Mouse (Mus musculus): ENCODE measurements around the gene Gm6583.

The Gm6583 gene

DNA sequence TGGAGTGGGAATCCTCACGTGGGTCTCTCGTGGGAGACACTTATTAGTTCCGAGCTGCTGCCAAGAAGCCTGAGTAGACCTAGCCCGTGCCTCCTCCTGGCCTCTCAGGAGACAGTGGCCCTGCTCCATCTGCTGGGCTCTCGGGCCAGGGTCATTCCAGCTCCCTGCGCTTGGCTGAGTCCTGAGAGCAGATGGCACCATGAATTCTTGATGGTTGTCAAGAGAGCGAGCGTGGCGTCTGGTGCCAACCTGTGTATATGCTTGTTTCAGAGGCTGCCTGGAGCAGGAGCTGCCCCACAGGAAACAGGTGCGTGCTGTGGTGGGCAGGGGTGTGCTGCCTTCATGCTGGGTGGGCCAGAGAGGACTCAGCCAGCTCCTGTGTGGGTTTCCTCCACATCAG lies 12.8 kb upstream of the Gm6583 start:
- no peak for DNase-seq (ENCODE audit: extremely low spot score, low read depth, low spot score)

DNA sequence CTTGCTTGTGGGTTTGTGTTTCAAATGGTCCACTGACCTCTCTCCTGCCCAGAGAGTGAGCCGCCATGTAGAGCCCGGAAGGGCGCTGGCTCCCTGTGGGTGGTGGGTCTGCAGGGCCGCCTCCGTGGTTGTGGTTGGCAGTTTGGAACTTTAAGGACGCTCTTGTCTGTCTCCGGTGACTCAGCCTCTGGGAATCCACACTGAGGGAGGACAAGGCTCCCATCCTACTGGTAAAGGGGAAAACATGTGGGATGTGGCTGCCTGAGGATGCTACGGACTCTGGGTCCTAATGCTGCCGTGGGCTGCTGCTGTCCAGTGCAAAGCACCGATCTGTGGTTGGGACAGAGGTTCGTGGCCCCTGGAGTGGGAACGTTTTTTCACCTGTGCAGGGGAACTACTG lies 12.1 kb upstream of the Gm6583 start:
- DNase-seq (ENCODE audit: extremely low spot score, low read depth, low spot score): no peak

DNA sequence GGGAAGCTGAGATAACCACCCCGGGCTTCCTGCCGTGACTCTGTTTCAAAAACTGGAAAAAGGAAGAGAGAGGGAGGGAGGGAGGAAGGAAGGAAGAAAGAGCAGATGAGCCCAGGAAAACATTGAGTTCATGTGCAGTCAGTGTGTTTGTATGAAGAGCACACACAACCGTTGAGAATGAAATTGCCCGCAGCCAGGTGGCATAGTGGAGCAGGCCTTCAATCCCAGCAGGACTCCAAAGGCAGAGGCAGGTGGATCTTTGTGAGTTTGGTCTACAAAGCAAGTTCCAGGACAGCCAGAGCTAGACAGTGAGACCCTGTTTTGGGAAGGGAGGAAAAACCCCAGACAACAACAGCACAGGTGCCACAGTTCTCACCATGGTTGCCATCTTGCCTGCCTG lies 11.5 kb upstream of the Gm6583 start:
- no peak for DNase-seq (ENCODE audit: extremely low spot score, low read depth, low spot score)

DNA sequence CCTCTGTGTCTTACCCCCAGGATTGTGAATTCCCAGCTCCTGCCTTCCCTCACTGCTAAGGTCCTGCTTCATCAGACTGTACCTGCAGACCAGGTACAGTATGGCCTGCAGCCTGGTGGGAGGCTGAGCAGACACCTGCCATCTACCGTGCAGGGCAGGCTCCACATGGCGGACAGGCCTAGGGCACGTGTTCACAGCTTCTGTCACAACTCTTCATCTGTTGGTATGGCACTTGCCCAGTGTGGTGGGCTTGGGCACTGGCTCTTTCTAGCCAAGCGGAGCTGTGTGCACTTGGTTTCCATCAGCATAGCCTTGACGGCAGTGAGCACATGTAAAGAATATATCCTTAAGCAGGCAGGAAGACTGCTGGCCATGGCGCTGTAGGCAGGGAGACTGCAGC lies 11.0 kb upstream of the Gm6583 start:
- no peak for DNase-seq (ENCODE audit: extremely low spot score, low read depth, low spot score)

DNA sequence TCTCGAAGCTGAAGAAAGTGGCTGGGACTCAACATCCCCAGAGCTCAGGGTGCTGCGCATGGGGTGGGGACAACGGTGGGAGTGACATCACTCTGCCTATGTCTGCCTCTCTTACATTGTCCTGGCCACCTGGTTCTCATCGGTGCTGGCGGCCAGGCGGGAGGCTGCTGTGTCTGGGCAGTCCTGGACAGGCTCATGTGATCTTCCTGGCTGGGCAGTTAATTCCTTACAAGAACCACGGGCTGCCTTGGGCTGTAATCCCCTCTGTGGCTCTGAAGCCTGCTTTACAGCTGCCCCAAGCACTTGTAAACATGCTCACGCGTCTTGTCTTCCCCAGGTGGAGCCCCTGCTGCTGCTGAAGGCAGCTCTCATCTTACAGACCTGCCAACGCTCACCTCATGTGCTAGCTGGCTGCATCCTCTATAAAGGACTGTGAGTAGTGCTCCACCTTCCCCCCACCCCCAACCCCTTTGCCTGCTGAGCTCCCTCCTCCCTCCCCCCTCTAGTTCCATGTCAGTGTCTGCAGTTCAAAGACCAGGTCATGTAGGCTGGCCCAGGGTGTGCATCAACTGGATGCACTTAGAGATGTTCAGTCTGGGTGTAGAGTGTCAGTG lies 8.5 kb upstream of the Gm6583 start:
- DNase-seq (ENCODE audit: extremely low spot score, low read depth, low spot score): no peak

DNA sequence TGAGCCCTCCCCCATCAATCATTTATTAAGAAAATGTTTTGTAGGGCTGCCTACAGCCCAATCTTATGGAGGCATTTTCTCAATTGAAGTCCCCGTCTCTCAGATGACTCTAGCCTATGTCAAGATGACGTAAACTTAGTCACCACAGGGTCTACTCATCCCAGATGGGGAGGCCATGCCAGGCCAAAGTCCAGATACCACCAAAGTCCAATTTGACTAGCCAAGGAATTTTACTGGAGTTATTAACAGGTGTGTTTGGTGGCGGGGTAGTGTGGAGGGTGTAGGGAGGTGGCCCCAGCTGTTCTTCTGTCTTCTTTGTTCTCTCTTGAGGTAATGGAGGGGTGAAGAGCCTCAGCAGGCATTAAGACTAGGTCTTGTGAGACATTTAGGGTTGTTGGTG lies 4.2 kb upstream of the Gm6583 start:
- DNase-seq (ENCODE audit: extremely low spot score, low read depth, low spot score): no peak

DNA sequence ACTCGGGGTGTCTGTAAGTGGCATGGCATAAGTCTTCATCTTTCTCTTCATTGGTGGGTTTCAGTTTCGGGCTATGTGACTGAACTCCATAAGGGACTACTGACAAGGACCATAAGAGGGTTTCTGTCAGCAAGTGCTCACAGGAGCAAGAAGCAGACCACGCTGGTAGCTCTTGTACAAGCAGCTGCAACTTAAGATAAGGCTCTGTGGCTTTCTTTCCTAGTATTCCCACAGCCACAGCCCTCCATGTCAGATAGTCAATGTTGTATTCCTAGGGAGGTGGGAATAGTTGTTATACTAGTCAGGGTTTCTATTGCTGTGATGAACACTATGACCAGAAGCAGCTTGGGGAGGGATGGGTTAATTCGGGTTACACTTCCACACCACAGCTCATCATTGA lies 3.7 kb upstream of the Gm6583 start:
- no peak for DNase-seq (ENCODE audit: extremely low spot score, low read depth, low spot score)

DNA sequence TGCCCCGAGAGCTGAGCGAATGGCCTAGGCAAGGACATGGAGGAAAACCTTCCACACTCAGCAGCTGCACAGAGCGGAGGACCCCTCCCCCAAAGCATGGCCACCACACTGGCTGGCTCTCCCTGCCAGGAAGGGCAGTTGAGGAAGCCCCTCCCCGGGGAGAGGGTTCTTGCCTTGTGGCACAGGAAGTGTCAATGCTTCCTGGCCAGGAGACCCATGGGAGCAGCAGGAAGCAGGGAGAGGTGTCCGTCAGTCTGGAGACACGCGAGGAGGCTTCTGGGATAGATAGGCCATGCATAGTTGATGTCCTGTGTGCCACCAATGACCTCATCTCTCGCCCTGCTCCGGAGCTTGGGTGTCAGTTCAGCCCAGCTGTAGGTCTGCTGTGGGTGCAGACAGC lies 489 bp upstream of the Gm6583 start:
- no peak for DNase-seq (ENCODE audit: extremely low spot score, low read depth, low spot score)

DNA sequence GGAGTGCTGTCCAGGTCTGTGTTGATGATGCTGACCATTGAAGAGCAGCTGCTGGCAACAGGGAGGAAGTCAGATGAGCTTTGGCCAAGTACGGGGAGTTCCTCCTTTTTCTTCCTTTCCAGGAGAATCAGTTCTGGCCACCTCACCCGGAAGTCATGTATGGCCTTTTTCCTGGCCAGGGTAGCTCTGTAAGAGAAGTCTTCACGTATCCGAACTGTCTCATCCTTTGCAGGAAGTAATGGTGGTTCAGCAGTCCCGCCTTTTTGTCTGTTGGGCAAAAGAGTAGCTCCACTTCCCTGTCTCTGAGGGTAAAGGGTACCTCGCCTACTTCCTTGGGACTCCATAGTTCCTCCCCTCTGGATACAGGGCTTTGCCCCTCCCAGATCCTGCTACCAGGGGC lies 340 bp downstream of the Gm6583 start:
- DNase-seq (ENCODE audit: extremely low spot score, low read depth, low spot score): no peak

DNA sequence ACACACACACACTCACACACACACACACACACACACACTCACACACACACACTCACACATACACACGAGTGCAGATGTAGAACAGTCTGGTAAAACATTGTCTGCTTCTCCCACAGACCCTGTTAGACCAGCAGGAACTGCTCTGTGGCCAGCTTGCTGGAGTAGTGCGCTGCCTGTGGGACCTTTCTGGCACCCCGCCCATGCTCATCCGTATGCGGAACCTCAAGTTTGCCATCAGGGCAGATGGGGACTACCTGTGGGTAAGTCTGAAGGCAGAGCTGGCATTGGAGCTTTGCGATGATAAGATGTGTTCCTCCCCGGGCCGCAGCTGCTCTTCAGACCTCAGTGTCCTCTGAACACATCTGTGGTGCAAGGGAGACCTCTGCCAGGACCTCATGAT lies 6.7 kb downstream of the Gm6583 start:
- no peak for DNase-seq (ENCODE audit: extremely low spot score, low read depth, low spot score)

DNA sequence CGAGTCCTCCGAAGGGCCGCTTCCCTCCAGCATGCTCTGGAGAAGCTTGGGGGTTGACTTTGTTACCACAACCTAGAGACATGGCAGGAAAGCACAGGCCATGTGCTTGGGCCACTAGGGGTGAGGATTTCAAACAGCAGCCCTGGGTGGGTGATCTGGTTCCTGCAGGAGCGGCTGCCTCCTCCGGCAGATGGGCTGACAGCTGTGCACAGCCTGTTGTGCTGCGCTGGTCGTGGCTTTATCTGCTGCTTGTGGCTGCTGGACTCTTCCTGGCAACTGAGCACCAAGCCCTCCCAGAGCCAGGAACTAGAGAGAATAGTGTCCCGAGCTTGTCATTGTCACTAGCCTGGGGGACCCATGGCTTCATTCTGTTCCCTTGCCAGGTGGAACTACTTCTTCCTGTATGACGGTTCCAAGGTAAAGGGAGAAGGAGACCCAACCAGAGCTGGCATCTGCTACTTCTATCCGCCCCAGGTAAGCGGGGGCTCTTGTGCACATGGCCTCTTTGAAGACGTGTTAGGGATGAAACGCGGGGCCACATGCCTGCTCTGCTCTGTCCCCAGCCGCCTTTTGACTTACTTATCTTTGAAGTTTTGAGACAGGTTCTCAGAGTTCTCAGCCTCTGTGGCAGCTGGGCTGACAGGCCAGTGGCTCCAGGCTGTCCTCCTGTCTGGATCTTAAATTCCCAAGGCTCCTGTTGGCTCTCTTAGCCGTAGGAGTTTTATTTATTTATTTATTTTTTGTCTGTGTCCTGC lies 9.4 kb downstream of the Gm6583 start:
- no peak for DNase-seq (ENCODE audit: extremely low spot score, low read depth, low spot score)

DNA sequence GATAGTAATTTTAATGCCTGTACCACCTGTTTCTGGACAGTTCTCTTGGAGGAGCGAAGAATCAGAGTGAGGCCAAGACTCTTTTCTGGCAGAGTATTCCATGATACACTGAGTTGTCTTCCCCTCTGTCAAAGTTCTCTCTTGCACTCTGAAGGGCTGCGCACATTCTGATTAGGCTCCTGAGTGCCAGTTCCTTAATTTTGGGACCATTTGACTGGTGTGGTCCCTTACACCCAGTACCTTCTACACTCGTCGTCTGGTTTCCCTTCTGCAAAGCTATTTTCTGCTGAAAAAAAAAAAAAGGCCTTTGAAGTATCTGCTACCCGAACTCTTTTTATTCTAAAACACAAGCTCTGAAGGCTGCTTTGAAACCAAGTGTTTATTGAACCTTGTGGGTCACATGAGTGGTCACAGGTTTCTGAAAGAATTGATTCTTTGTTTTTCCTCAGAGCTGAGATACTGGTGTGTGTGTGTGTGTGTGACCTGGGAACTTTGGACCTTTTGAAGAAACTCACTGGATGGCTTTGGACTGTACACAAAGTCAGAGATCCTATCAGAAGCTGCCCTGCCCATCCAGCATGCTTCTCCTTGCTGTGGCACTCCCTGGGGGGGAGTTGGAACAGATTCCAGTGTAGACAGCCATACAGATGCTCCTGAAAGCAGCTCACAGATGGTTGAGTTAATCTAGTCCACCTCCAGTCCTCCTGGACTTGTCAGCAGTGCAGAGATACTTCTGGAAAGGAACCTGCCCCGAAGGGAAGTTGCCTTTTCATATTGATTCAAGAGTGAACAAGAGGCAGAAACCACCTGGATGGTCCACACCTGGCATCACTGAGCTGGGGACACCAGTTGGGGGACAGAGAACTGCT lies 11.5 kb downstream of the Gm6583 start:
- DNase-seq (ENCODE audit: extremely low spot score, low read depth, low spot score): no peak

DNA sequence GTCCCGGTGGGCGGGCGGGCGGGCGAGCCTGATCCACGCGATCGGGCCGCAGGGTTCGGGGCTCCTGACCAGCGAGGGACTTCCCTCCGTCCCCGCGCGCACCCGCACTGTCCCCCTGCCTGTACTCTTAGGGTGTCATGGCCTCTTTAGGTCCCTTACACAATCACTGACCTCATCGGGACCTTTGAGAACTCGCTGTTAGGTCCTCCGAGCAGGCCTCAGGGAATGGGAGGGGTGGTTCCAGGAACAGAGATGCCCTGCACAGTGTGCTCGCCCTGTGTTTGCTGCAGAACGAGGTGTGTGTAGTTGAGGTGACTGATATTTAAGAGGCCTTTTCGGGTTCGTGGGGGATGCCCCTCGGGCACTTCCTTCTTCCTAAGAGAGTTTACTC lies 12.6 kb downstream of the Gm6583 start:
- no peak for DNase-seq (ENCODE audit: extremely low spot score, low read depth, low spot score)

DNA sequence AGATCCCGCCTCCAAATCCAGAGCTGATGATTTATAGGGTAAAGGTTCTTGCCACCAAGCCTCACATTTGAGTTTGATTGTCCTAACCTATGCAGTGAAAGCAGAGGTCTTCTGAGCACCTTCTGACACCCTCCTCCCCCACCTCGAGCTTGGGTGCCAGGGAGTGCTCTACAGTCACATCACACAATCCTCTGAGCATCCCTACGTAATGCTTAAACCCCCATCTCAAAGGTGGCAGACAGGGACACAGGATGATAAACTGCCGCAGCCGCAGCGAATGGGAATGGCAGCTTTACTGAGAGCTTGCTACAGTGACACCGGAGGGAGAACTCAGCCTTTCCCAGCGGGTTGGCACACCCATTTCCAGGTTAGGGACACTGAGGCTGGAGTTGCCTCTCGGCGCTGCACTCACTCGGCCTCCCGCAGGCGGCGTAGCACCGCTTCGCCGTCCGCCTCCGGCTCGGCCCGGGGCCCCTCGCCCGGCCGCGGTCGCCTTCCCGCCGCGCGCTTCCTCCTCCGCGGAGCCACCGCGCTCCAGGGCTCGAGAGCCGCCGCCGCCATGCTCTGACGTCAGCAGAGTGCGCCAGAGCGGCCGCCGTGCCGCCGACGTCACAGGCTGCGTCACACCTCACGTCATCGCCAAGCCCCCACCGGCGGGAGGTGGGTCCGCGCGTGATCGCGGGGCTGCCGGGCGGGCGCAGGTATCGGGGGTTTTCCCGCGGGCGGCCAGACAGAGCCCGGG lies 13.2 kb downstream of the Gm6583 start, which contains the start of the genes Srrd and Hps4:
Gene Srrd, minus strand, starts transcription at position 578 of the 742 bp plus-strand sequence.
Gene Hps4, plus strand, starts transcription at position 621 of the 742 bp plus-strand sequence.
- DNase-seq (ENCODE audit: extremely low spot score, low read depth, low spot score): no peak

DNA sequence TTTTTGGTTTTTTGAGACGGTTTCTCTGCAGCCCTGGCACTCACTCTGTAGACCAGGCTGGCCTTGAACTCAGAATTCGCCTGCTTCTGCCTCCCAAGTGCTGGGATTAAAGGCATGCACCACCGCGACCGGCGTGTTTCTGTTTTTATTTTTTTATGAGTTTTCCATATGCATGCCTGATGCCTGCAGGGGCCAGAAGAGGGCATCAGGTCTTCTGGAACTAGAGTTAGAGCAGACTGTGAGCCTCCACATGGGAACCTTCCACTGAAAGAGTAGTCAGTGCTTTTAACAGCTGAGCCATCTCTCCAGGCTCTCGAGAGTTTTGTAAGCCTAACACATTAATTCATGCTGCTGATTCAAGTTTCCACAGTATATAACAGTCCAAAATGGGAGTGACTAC lies 16.6 kb downstream of the Gm6583 start:
- DNase-seq (ENCODE audit: extremely low spot score, low read depth, low spot score): no peak

DNA sequence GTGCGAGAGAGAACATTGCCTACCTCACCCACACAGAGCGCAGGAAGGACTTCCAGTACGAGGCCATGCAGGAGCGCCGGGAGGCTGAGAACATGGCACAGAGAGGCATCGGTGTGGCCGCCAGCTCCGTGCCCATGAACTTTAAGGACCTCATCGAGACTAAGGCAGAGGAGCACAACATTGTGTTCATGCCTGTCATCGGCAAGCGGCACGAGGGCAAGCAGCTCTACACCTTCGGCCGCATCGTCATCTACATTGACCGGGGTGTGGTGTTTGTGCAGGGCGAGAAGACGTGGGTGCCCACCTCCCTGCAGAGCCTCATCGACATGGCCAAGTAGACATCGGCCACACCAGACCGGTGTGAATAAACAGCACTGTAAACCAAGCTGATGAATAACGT lies 18.8 kb downstream of the Gm6583 start:
- DNase-seq (ENCODE audit: extremely low spot score, low read depth, low spot score): no peak

DNA sequence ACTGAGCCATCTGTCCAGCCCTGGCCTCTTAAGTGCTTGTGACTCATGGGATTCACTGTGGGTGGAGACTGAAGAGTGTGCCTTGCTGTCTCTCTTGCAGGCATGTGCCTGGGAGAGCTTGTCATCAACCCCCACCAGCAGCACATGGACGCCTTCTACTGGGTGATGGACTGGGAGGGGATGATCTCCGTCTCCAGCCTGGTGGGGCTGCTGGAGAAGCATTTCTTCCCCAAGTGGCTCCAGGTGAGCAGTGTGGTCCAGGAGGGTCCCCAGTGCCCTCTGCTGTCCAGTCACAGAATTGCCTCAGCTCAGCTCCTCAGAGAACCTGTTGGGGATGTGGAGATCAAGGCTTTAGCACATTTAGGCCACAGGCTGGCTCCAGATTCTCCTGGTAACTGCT lies 20.4 kb downstream of the Gm6583 start:
- no peak for DNase-seq (ENCODE audit: extremely low spot score, low read depth, low spot score)

DNA sequence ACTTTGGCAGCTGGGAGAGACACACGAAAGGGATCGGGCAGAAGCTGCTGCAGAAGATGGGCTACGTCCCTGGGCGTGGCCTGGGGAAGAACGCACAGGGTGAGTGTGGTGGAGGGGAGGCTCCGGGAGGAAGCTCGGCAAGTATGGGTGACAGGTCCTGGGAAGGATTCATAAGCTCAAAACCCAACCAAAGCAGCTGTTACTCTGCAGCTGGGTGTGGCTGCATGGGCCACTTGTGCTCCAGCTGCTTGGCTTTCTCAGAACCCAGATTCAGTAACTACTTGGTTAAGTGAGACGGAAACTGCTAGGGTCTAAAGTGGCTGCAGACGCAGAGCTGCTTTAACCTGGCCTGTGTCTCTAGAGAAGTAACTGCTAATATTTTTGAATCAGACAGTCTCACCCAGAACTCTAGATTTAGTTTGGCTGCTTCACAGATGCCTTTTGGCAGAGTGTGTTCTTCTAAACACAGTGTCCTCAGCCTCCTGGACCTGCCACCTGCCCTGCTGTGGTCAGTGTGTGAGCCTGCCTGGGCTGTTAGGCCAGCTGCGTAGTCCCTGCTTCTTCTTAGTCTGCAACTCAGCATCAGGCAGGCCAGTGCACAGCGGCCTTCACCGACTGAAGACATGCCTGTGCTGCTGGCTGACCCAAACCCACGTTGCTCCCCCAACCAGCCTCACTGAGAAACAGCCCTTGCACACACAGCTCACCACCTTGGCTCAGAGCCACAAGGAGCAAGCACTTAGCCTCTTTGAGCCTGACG lies 25.8 kb downstream of the Gm6583 start:
- no peak for DNase-seq (ENCODE audit: extremely low spot score, low read depth, low spot score)

DNA sequence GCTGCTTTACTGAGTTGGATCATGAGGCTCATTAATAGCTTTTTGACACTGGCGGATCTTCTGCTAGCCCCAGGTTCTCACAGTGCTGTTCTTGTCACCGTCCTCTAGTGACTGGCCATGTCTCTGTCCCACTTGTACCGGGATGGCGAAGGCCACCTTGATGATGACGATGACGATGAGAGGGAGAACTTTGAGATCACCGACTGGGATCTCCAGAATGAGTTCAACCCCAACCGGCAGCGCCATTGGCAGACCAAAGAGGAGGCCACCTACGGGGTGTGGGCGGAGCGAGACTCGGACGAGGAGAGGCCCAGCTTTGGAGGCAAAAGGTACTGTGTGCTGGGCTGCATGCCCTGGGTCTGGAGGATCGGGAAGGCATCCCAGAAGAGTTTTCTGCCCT lies 28.0 kb downstream of the Gm6583 start:
- no peak for DNase-seq (ENCODE audit: extremely low spot score, low read depth, low spot score)

DNA sequence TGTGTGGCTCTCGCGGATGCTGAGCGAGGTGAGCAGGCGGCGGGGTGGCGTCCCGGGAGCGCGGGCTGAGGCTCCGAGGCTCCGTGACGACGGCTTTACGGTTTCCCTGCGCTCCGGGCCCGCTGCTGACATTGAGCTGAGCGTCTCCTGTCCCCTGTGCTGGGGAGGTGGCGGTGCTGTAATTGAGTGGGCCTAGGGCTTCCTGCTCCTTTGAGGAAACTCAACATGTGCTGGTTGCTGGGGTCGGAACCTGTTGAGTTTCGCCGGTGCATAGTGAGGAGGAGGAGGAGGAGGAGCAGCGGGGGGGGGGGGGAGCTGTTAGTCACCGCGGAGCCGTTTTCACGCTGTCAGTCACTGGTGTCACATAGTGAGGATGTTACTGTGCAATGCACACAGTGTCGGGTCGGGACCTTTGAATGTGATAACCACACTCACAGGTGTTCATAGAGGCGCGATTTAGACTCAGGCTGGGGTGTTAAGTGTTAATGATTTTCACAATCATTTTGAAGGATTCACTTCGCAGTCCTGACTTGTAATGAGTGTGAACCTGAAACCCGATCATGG lies 29.3 kb downstream of the Gm6583 start:
- no peak for DNase-seq (ENCODE audit: extremely low spot score, low read depth, low spot score)

Measured in hindlimb bud, embryonic 11.5 days (tissue).